Mouse (Mus musculus) testis, adult 2 months (tissue): ENCODE data around the gene Olfr1252. TPM values are rescaled to one million over a fixed set of nuclear protein-coding genes. Genes with fewer than 3 reads are reported as not detected.

Source experiments
- H3K27ac ChIP-seq: fragments of 200-500 bp; 2 replicates; pipeline ENCODE4 v1.5.1; 2012; ENCODE audit warnings: low read depth, low read length; ENCODE audit not compliant: control insufficient read depth, insufficient read depth
- H3K27me3 ChIP-seq: fragments of 200-500 bp; 2 replicates; pipeline ENCODE4 v1.6.1; 2012; ENCODE audit warnings: mild to moderate bottlenecking, low read length, moderate library complexity; ENCODE audit not compliant: control insufficient read depth, insufficient read depth
- H3K36me3 ChIP-seq: fragments of 200-500 bp; 2 replicates; pipeline ENCODE4 v1.6.1; 2012; ENCODE audit warnings: mild to moderate bottlenecking, low read length; ENCODE audit not compliant: control insufficient read depth, insufficient read depth
- H3K4me1 ChIP-seq: fragments of 200-500 bp; 2 replicates; pipeline ENCODE4 v1.6.1; 2012; ENCODE audit warnings: low read length; ENCODE audit not compliant: control insufficient read depth, insufficient read depth
- H3K4me3 ChIP-seq: fragments of 200-500 bp; 2 replicates; pipeline ENCODE4 v1.5.1; 2012; ENCODE audit warnings: low read depth, mild to moderate bottlenecking, low read length, moderate library complexity, mixed read lengths; ENCODE audit not compliant: control insufficient read depth
- CTCF ChIP-seq: fragments of 200-500 bp; IDR thresholded peaks from 2 replicates; pipeline ENCODE4 v1.5.1; 2012; ENCODE audit warnings: low read depth, mild to moderate bottlenecking, inconsistent platforms, low read length, moderate library complexity; ENCODE audit not compliant: control insufficient read depth, insufficient read depth, insufficient replicate concordance
- POLR2A ChIP-seq: fragments of 200-500 bp; IDR thresholded peaks from 2 replicates; pipeline ENCODE4 v1.6.1; 2012; ENCODE audit warnings: low read depth, mild to moderate bottlenecking, inconsistent platforms, low read length, moderate library complexity; ENCODE audit not compliant: control insufficient read depth
- polyA plus RNA-seq: library from polyadenylated mRNA; depleted of rRNA; stranded (reverse); fragments of >200 nt; gene quantifications from 2 replicates; pipeline ENCODE4 v1.2.3, GENCODE M21; 2012; rRNA removed

Olfr1252 gene
- polyA plus RNA-seq, result not detected in 2 replicates

- TF ChIP-seq CTCF, result no peak
- TF ChIP-seq POLR2A, result no peak
- Histone ChIP-seq H3K36me3 (no peaks in the 10 kb centered on the region), H3K4me3 (no peak within 1 kb of the TSS), H3K27ac (no peak within 1 kb of the TSS), H3K27me3 (no peaks in the 10 kb centered on the region), H3K4me1 (no peaks in the 10 kb centered on the region)
Observed at GRCm38 (mm10) chr2:89724912-89725311, at the start of gene Olfr1252. TSS of gene Olfr1252 (minus strand) at chr2:89725012.

GRCm38 (mm10) chr2:89756990-89757389 is 32.2 kb upstream of the Olfr1252 start, which contains the start of gene Olfr1253:
TSS of gene Olfr1253 (minus strand) at chr2:89757090.
- H3K27ac ChIP-seq, result no peak within 1 kb of the TSS
- no peaks in the 10 kb centered on the region for H3K27me3 ChIP-seq
- no peak for TF ChIP-seq POLR2A
- TF ChIP-seq CTCF, result no peak
- H3K36me3 ChIP-seq, result no peaks in the 10 kb centered on the region
- H3K4me3 ChIP-seq, result no peak within 1 kb of the TSS
- no peaks in the 10 kb centered on the region for H3K4me1 ChIP-seq

DNA sequence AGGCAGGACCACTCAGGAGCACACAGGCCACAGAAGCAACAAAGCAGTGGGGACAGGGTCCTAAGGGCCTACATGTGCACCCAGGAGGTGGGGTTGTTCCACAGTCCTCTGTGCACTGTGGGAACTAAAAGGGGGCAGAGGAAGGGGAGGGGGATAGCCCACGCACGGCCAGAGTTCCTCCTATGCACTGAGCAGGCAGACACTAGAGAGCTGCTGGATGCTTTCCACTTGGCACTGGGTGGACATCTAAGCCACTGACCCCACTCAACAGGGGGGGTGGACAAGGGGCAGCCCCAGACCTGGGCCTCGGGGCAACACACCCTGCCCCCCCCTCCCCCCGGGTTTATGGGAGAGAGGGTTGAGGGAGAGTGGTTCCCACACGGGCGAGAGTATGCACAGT is 32.8 kb downstream of the Olfr1252 start:
- TF ChIP-seq CTCF (no peak), POLR2A (no peak)
- no peak overlapping the region for H3K27ac ChIP-seq
- no peak overlapping the region for H3K4me3 ChIP-seq
- no peaks in the 10 kb centered on the region for H3K27me3 ChIP-seq
- H3K36me3 ChIP-seq, result no peaks in the 10 kb centered on the region
- no peaks in the 10 kb centered on the region for H3K4me1 ChIP-seq

DNA sequence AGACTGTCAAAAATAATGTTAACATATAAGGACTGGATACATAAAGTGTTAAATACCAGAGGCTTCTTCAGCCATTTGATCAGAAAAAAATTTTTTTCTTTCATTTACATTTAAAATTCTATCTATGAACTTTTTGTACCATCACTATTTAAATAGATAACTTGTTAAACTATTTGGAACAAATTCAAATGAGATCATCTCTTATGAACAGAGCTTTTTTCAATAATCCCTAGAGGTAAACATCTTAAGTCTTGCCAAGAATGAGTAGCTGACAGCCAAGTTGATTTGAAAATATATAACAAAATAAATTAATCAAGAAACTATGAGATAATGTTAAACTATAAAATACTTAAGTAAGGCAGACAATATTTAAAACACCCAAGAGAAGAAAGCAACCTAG is 53.0 kb downstream of the Olfr1252 start, which contains the start of gene Olfr1251:
Gene Olfr1251 (minus strand): TSS at position 101 of the 400 bp plus-strand sequence.
- TF ChIP-seq POLR2A (no peak), CTCF (no peak)
- Histone ChIP-seq H3K27me3 (no peaks in the 10 kb centered on the region), H3K4me3 (no peak within 1 kb of the TSS), H3K4me1 (no peaks in the 10 kb centered on the region), H3K27ac (no peak within 1 kb of the TSS), H3K36me3 (no peaks in the 10 kb centered on the region)

Other genes starting within 250 kb of the Olfr1252 start
- not detected in 2 replicates for gene Olfr1241, start 237.9 kb downstream of the Olfr1252 start, polyA plus RNA-seq
- not detected in 2 replicates for gene Olfr1242, start 226.7 kb downstream of the Olfr1252 start, polyA plus RNA-seq
- gene Olfr1243, start 193.5 kb downstream of the Olfr1252 start, polyA plus RNA-seq, result not detected in 2 replicates
- gene Olfr1245, start 146.6 kb downstream of the Olfr1252 start, polyA plus RNA-seq, result not detected in 2 replicates
- not detected in 2 replicates for gene Olfr1246, start 131.9 kb downstream of the Olfr1252 start, polyA plus RNA-seq
- gene Olfr1247, start 110.9 kb downstream of the Olfr1252 start, polyA plus RNA-seq, result not detected in 2 replicates
- not detected in 2 replicates for gene Olfr1248, start 106.8 kb downstream of the Olfr1252 start, polyA plus RNA-seq
- not detected in 2 replicates for gene Olfr1249, start 90.0 kb downstream of the Olfr1252 start, polyA plus RNA-seq
- gene Olfr1250, start 63.5 kb downstream of the Olfr1252 start, polyA plus RNA-seq, result not detected in 2 replicates
- 0.22 TPM in 1 of 2 replicates, not detected in the other for gene Olfr1251, start 53.1 kb downstream of the Olfr1252 start, polyA plus RNA-seq
- not detected in 2 replicates for gene Olfr1253, start 32.1 kb upstream of the Olfr1252 start, polyA plus RNA-seq
- gene Olfr1254, start 68.6 kb upstream of the Olfr1252 start, polyA plus RNA-seq, result not detected in 2 replicates
- gene Olfr1255, start 87.0 kb upstream of the Olfr1252 start, polyA plus RNA-seq, result not detected in 2 replicates
- gene Olfr1256, start 116.5 kb upstream of the Olfr1252 start, polyA plus RNA-seq, result not detected in 2 replicates
- not detected in 2 replicates for gene Olfr48, start 123.2 kb upstream of the Olfr1252 start, polyA plus RNA-seq
- gene Olfr1257, start 153.4 kb upstream of the Olfr1252 start, polyA plus RNA-seq, result 0.06 and 0.27 TPM in 2 replicates
- gene Olfr1258, start 202.3 kb upstream of the Olfr1252 start, polyA plus RNA-seq, result not detected in 2 replicates
- 0.15 TPM in 1 of 2 replicates, not detected in the other for gene Olfr1259, start 223.7 kb upstream of the Olfr1252 start, polyA plus RNA-seq
- not detected in 2 replicates for gene Olfr1260, start 249.3 kb upstream of the Olfr1252 start, polyA plus RNA-seq